Mouse (Mus musculus): ENCODE results near the gene Ttc28. TPM values are rescaled to one million over a fixed set of nuclear protein-coding genes. Genes with fewer than 3 reads are reported as not detected.

The Ttc28 gene
- polyA plus RNA-seq, 1 experiment, result 7.4 TPM

DNA sequence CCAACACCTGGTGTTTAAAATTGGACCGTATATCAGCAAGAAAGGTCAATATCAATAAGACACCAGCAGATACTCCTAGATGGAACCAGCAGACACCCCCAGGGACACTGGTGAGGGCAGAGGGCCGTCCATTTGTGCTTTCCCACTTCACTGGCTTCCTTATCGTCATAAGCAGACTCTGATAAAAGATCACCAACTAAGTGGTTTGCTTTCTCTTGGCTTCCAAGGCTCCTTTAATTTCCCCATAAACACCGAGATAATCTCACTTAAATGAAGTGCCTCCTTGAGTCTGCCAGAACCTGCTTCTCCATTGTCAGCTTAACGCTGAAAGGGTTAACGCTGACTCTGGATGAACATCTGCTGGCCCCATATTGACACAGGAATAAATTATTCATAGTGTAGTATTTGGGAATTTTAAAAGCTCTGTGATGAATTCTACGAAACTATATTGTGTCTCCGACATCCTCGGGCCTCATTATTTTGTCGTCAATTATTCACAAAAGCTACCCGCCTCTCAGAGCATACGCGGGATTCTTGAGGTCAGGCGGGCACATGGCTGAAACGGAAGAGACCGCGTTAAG is 175.3 kb downstream of the Ttc28 start:
- TF ChIP-seq POLR2A (IDR thresholded peaks at IDR 0.05; ENCODE audit: borderline replicate concordance, control insufficient read depth, low read depth, low read length), result no peak
- no peak for TF ChIP-seq CTCF (IDR thresholded peaks at IDR 0.05; ENCODE audit: control insufficient read depth, insufficient read depth, low read length)
- H3K27ac ChIP-seq (ENCODE audit: control insufficient read depth, insufficient read depth, low read depth, low read length, poor library complexity), result no peak overlapping the region

DNA sequence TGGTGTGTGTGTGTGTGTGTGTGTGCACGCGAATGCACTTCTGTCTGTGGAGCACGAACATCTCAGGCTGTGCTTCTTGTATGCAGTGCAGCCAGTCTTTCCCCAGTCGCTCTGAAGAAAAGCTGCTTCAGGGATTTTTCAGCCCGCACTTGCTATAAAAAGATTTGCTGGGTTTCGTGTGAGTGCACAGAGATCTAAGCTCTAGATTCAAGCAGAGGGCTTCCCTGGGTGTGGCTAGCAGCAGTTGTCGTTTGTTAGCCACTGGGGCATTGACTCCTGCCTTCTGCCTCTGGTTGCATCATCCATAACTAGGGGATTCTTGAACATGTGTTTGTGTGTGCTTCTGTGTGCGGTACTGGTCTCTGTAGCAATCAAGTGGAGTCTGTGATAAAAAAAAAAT is 175.9 kb downstream of the Ttc28 start:
- H3K4me3 ChIP-seq (replicated peaks; ENCODE audit: control insufficient read depth, low read depth, low read length), result no peak overlapping the region
- TF ChIP-seq CTCF (IDR thresholded peaks at IDR 0.05; ENCODE audit: control insufficient read depth, insufficient read depth, low read length) (no peak), POLR2A (IDR thresholded peaks at IDR 0.05; ENCODE audit: borderline replicate concordance, control insufficient read depth, low read depth, low read length) (no peak)
- WGBS, result 70% methylated on average over 8 of the region's 8 CpGs

More for the DNA sequence above, 175.3 kb downstream of the Ttc28 start:
- Histone ChIP-seq H3K4me3 (replicated peaks; ENCODE audit: control insufficient read depth, low read depth, low read length) (no peak overlapping the region), H3K4me1 (ENCODE audit: control insufficient read depth, insufficient read depth, low read length) (no peaks in the 10 kb centered on the region; the same call in 1 of the 2 replicates)
- WGBS, result 85% methylated on average over 17 of the region's 17 CpGs

DNA sequence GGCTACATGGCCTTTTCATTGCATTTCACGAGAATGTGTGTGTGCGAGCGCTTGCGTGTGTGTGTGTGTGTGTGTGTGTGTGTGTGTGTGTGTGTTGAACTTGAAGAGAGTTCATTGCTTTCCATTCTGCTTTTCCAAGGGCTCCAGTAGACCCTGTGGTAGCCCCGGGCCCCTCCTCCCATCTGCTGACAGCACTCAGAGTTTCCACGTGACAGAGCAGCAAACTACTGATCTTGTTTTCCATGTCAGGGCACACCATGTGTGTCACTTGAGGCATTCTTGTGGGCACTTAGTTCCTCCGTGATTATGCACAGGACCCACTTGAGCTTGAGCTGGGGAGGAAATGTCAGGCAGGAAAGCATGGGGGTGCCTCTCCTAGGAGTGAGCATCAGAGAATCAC is 177.5 kb downstream of the Ttc28 start:
- TF ChIP-seq CTCF (IDR thresholded peaks at IDR 0.05; ENCODE audit: control insufficient read depth, insufficient read depth, low read length) (no peak), POLR2A (IDR thresholded peaks at IDR 0.05; ENCODE audit: borderline replicate concordance, control insufficient read depth, low read depth, low read length) (no peak)
- H3K4me3 ChIP-seq (replicated peaks; ENCODE audit: control insufficient read depth, low read depth, low read length), result no peak overlapping the region
- H3K27ac ChIP-seq (ENCODE audit: control insufficient read depth, insufficient read depth, low read depth, low read length, poor library complexity), result no peak overlapping the region
- WGBS, result 64% methylated on average over 7 of the region's 7 CpGs
- H3K4me1 ChIP-seq (ENCODE audit: control insufficient read depth, insufficient read depth, low read length), result no peaks in the 10 kb centered on the region; the same call in 1 of the 2 replicates

More for the DNA sequence above, 175.9 kb downstream of the Ttc28 start:
- Histone ChIP-seq H3K4me1 (ENCODE audit: control insufficient read depth, insufficient read depth, low read length) (no peaks in the 10 kb centered on the region; the same call in 1 of the 2 replicates), H3K27ac (ENCODE audit: control insufficient read depth, insufficient read depth, low read depth, low read length, poor library complexity) (no peak overlapping the region)

DNA sequence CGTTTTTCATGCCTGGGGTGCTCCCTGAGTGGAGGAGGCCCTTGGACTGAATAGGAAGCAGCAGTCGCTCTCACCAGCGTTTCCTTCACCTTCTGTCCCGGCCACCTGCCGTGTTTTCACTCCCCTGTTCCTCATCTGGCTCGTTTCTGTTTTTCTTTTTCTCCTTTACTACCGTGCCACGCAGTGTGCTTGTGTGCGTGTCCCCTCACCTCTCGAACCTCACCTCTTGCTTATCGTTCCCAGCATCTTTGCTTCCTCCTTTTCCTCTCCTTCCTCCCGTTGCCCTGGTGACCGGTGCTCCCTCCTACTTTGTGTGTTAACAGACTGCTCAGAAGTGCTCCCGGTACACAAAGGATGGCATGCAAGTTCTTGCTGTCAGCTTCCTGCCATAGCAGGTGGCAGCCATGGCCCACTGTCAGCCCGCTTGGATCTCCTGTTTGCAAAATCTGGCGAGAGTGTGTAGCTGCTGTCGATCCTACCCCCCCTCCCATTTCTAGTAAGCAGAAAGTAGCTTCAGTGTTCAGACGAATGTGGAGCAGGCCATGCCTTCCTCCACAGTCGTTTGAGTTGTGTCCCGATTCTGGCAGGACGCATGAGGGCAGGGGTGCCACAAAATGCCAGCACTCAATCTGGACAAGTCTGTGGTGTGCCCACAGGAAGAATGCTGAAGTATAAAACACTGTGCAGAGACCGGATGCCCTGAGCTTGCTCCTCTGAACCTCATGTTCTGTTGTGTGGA is 179.0 kb downstream of the Ttc28 start:
- H3K4me3 ChIP-seq (replicated peaks; ENCODE audit: control insufficient read depth, low read depth, low read length), result no peak overlapping the region
- WGBS, result 5% methylated on average over 22 of the region's 22 CpGs
- no peak for TF ChIP-seq POLR2A (IDR thresholded peaks at IDR 0.05; ENCODE audit: borderline replicate concordance, control insufficient read depth, low read depth, low read length)
- no peak overlapping the region for H3K27ac ChIP-seq (ENCODE audit: control insufficient read depth, insufficient read depth, low read depth, low read length, poor library complexity)
- no peaks in the 10 kb centered on the region; the same call in 1 of the 2 replicates for H3K4me1 ChIP-seq (ENCODE audit: control insufficient read depth, insufficient read depth, low read length)

DNA sequence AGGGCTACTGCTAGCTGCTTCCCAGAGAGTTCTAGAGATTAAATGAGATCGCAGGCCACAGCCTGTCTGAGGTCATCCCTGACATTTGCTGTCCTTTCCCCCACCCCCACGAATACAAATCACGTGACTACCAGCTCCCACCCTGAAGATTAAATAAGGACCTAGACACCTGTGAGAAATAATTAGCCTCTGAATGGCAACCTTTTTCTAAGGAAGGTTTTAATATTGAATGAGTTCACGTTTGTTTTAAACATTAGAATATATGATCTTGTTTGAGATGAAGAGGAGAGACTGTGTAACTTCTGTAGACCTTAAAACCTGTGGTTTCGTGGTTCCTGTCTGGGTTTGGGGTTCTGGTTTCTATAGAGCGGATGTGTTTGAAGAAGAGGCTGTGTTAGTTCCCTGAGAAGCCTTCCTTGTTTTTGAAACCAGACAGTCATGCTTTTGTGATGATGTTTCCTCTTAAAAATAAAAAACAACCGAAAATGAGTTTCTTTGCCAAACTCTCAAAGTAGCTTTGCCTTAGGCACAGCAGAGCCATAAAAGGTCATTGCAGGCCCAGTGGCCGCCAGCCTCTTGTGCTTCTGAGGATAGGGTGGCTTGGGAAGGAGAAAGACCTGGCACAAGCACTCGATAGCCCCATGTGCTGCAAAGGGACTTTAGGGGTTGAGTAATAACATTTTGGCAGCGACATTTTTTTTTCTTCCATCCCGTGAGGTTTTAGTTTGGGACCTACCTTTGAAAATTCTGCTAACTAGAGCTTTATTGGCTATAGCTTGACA is 179.7 kb downstream of the Ttc28 start:
- no peak overlapping the region for H3K27ac ChIP-seq (ENCODE audit: control insufficient read depth, insufficient read depth, low read depth, low read length, poor library complexity)
- H3K4me1 ChIP-seq (ENCODE audit: control insufficient read depth, insufficient read depth, low read length), result no peaks in the 10 kb centered on the region; the same call in 1 of the 2 replicates
- WGBS, result 8% methylated on average over 11 of the region's 11 CpGs
- H3K4me3 ChIP-seq (replicated peaks; ENCODE audit: control insufficient read depth, low read depth, low read length), result no peak overlapping the region
- TF ChIP-seq CTCF (IDR thresholded peaks at IDR 0.05; ENCODE audit: control insufficient read depth, insufficient read depth, low read length) (no peak), POLR2A (IDR thresholded peaks at IDR 0.05; ENCODE audit: borderline replicate concordance, control insufficient read depth, low read depth, low read length) (no peak)

DNA sequence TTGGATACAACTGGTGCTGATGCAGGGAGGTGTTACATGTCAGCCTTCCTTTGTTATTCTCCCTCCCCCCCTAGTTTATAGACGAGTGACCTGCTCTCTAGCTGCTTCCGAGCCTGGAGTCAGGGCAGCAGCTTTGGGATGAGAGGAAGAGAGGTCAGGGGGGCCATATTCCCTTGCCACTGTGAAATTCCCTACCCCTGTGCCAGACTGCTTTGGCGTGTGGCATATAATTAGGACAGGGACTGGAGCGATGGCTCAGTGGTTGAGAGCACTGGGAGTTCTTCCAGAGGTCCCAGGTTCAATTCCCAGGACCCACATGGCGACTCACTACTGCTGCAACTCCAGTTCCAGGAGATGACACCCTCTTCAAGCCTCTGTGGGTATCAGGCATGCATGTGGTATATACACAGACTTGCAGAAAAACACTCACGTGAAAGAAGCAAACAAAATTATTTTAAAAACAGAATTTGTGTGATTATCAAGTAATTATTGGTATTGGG is 180.7 kb downstream of the Ttc28 start:
- TF ChIP-seq POLR2A (IDR thresholded peaks at IDR 0.05; ENCODE audit: borderline replicate concordance, control insufficient read depth, low read depth, low read length), result no peak
- no peak for TF ChIP-seq CTCF (IDR thresholded peaks at IDR 0.05; ENCODE audit: control insufficient read depth, insufficient read depth, low read length)
- H3K4me1 ChIP-seq (ENCODE audit: control insufficient read depth, insufficient read depth, low read length), result no peaks in the 10 kb centered on the region; the same call in 1 of the 2 replicates
- 71% methylated on average over 6 of the region's 6 CpGs for WGBS
- no peak overlapping the region for H3K4me3 ChIP-seq (replicated peaks; ENCODE audit: control insufficient read depth, low read depth, low read length)
- H3K27ac ChIP-seq (ENCODE audit: control insufficient read depth, insufficient read depth, low read depth, low read length, poor library complexity), result no peak overlapping the region

DNA sequence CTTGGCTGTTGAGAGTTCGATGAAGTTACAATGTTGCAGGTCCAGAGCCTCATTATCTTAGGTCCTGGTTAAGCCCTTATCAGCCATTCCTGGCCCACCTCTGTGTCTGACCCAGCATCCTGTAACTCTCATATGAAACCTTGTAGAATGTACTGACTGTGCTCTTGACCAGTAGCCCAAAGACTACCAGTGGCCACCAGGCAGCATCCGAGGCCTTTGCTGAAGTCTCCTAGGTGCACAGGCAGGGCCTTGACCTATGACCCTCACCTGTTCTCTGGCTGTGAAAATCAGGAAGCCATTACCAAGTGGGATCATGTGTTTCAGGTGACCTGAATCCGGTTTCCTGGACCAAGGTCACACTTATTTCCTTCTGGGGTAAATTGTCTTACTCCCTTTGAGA is 183.6 kb downstream of the Ttc28 start:
- no peak for TF ChIP-seq CTCF (IDR thresholded peaks at IDR 0.05; ENCODE audit: control insufficient read depth, insufficient read depth, low read length)
- no peak for TF ChIP-seq POLR2A (IDR thresholded peaks at IDR 0.05; ENCODE audit: borderline replicate concordance, control insufficient read depth, low read depth, low read length)
- WGBS, result 81% methylated on average over 3 of the region's 3 CpGs
- Histone ChIP-seq H3K4me1 (ENCODE audit: control insufficient read depth, insufficient read depth, low read length) (no peaks in the 10 kb centered on the region; the same call in 1 of the 2 replicates), H3K4me3 (replicated peaks; ENCODE audit: control insufficient read depth, low read depth, low read length) (no peak overlapping the region), H3K27ac (ENCODE audit: control insufficient read depth, insufficient read depth, low read depth, low read length, poor library complexity) (no peak overlapping the region)

DNA sequence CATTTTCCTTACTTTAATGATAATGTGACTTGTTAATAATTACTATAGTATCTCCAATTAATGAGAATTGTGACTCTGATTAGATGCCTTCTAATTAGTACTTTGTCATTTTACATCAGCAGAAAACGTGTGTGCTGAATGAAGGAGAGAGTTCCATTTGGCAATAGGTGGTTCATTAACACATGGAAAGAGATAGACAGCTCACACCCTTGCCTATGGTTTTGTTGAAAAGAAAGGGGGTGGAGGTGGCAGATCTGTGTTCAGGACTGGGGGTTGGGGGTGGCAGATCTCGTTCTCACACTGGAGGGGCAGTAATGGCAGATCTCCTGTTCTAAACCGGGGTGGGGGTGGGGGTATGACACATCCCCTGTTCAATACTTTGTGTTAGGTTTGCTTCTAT is 184.4 kb downstream of the Ttc28 start:
- no peak for TF ChIP-seq CTCF (IDR thresholded peaks at IDR 0.05; ENCODE audit: control insufficient read depth, insufficient read depth, low read length)
- no peak for TF ChIP-seq POLR2A (IDR thresholded peaks at IDR 0.05; ENCODE audit: borderline replicate concordance, control insufficient read depth, low read depth, low read length)
- no peak overlapping the region for H3K4me3 ChIP-seq (replicated peaks; ENCODE audit: control insufficient read depth, low read depth, low read length)
- H3K4me1 ChIP-seq (ENCODE audit: control insufficient read depth, insufficient read depth, low read length), result no peaks in the 10 kb centered on the region
- WGBS, result 72% methylated on average over 3 of the region's 3 CpGs
- H3K27ac ChIP-seq (ENCODE audit: control insufficient read depth, insufficient read depth, low read depth, low read length, poor library complexity), result no peak overlapping the region
